Mouse (Mus musculus) testis, adult 2 months (tissue): ENCODE data around the gene Selenok.

ENCODE experiments used
- CTCF ChIP-seq: fragments of 200-500 bp; IDR thresholded peaks from 2 replicates; pipeline ENCODE4 v1.5.1; 2012; ENCODE audit warnings: low read depth, mild to moderate bottlenecking, inconsistent platforms, low read length, moderate library complexity; ENCODE audit not compliant: control insufficient read depth, insufficient read depth, insufficient replicate concordance
- POLR2A ChIP-seq: fragments of 200-500 bp; IDR thresholded peaks from 2 replicates; pipeline ENCODE4 v1.6.1; 2012; ENCODE audit warnings: low read depth, mild to moderate bottlenecking, inconsistent platforms, low read length, moderate library complexity; ENCODE audit not compliant: control insufficient read depth

- no peak for TF ChIP-seq POLR2A
- no peak for TF ChIP-seq CTCF
These were observed 49.8 kb downstream of the Selenok start for GRCm38 (mm10) chr14:30017794-30018462.
